Mouse (Mus musculus) heart, adult 9 months (tissue): ENCODE measurements around the gene Kndc1.

Source experiments
- DNase-seq, 2 experiments: peaks; one replicate each; pipeline ENCODE4 v3.0.0; 2022; ENCODE audit warnings: low spot score in 2 of 2

Gene Kndc1

DNA sequence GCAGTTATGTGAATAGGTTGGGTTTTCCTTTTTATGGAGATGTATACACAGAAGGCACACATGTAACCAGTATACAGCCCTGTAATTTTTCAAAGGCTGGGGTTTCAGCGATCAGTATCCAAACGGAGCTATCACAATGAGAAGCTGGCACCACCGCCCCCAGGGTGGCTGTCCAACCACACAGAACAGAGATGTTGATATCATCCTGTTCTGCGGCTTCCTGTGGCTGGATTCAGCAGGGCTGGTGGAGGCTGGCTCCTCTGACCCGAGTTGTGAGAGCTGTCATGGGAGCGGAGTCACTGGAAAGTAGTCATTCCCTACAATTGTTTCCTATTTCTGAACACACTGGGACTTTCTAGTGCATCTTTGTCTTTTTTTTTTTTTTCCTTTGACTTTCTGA, 10.8 kb downstream of the Kndc1 start:
- no peak for DNase-seq

DNA sequence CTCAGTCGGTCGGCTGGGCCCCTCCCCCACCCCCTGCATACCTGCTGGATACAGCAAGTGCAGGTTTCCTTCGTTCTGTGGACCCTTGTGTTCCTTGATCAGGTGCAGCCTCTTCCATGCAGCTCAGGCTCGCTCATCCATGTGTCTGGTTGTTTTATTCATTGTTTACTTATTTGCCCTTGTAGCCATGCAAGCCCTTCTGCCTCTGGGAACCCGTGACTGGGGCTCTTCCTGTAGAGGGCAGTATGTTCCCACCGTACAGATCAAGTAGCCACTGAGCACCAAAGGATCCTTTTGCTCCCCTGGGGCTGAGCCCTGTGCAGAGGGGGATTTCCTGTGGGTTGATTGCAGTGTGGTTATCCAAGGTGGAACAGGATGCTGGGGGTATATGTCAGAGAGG, 11.2 kb downstream of the Kndc1 start:
- no peak for DNase-seq

DNA sequence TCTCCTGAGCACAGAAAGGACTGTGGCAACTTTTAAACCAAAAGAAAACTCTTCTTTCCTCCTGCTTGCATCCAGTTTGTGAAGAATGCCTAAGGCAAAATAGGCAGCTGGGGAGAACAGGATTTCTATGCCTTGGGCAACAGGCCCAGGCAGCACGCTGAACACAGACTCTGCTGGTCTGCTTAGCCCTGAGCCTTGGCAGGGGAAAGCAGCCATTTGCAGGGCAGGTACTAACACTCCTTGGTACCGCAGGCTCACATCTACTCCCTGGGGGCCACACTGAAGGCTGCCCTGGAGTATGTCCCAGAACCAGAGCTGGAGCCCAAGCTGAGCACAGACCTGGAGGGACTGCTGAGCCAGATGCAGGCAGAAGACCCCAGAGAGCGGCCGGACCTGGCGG, 13.7 kb downstream of the Kndc1 start:
- DNase-seq, result no peak

DNA sequence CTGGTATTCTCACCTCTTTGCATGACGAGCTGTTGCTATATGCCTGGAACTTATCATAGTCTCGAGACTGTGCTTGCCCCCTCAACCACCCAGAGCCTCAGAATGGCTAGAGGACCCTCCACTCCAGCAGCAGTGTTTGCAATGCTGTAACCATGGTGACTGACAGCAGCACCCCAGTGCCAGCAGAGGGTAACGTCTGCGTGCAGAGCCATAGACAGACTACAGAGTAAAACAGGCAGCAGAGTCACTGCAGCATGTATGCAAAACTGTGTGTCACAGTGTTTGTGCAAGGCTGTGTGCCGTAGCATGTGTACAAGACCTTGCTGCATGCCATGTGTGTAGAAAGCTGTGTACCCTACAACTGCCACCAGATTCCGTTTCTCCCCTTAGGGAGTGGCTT, 15.0 kb downstream of the Kndc1 start:
- no peak for DNase-seq

DNA sequence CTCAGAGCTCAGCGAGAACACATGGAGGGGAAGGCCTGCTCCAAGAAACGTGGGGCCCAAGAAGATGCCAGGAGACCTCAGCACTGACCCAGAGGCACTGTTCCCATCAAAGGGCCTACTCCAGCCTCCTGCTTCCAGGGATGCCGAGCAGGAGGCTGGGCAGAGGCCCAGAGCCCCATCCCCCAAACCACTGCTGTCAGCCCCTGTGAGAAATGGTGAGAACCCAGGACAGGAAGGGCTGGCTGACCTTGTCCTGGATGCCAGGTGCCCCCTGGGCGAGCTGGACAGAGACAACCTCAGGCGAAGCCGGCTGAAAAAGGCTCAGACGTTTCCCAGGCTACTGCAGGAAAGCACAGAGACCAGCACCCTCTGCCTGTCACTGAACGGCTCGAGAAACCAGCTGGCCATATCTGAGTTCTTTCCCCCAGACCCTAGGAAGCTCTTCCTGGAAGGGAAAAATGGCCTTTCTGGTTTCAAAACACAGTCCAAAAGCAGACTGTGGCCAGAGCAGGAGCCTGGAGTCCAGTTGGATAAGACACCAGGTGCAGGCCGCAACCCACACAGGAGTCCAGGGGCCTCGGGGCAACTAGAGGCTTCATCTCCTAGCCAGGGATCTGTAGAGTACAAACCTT, 15.8 kb downstream of the Kndc1 start:
- no peak for DNase-seq

DNA sequence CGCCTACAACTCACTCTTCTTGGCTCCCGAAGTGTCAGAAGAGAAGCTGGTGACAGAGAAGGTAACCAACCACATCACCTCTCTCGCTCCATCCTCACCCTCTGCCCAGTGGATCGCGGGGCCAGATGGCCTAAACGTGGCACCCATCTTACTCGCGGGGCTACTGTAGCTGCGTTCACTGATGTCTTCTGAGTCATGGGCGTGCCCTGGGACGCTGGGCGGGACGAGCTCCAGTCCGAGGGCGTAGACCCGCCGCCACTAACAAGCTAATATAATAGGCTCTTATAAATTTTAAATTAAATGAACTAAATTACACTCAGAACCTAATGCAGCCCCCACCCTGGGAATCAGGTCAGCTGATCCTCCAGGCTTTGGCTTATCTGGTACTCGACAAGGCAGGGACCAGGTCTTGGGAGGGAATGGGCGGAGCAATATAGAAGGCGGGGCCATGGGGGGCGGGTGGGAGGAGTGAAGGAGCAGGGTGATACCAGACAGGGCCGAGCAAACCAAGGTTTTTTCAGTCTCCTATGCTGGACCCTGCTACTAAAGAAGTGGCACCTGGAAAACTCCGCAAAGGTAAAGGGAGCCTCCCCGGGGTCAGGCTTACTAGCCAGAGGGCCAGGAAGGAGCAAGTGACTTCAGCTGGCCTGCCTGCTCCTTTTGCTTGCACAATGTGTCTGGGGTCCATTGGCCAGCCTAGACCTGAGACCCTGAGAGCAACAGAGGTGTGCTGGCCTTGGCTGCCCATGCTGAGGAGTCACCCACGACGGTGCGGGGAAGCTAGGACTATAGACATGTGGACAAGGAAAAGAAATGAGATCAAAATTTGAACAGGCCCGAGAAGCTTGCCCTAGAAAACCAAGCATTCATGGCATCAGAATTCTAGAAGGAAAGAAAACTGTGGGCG, 19.9 kb downstream of the Kndc1 start:
- no peak for DNase-seq

DNA sequence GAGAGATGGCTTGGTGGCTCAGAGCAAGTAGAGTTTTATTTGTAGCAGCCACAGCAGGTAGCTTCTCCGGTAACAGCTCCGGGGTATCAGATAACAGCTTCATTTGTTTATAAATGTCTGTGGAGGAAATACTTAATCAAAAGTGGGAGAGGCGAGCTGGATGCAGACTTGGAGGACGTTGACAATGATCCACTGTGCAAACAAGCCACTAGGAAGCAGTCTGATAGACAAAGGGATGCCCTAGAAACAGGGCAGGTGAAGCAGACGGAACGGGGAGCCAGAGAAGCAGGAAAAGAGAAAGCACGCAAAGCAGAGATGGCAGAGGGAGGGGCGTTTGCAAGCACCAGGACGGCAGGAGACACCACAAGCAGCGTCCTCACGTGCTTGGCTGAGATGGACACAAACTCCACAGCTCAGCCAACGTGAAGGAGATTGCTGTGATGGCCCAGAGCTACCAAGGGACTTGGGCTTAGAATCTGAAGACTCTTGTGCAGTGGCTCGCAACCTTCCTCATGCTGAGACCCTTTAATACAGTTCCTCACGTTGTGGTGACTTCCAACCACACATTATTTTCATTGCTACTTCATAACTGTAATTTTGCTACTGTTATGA, 21.3 kb downstream of the Kndc1 start:
- no peak for DNase-seq

DNA sequence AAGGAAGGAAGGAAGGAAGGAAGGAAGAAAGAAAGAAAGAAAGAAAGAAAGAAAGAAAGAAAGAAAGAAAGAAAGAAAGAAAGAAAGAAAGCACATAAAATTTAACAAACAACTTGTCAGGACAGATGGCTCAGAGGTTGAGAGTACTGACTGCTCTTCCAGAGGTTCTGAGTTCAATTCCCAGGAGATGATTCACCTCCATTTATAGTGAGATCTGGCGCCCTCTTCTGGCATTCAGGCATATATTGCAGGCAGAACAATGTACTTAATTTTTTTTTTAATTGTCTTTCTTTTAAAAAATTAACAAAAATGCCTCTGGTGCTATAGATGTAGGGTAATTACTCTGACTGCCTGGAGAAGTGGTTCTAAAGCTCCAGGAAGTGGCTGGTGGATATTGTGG, 21.8 kb downstream of the Kndc1 start:
- DNase-seq, result no peak

DNA sequence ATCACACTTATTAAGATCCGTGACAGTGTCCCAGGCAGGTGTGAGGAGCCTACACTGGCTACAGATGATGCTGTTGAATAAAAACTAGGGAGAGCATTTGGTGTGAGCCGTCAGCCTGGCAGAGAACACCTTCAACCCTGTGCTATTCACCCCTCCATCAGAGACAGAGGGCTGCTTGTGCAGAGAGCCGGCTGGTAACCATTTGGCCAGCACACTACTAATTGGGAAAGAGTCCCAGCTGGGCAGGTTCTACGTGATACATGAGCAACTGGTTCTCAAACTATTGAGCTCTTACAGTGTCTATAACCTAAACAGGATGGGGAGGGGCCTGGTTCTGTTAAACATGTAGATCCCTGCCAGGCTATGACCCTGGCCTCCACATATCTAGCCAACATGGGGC, 23.8 kb downstream of the Kndc1 start:
- no peak for DNase-seq

DNA sequence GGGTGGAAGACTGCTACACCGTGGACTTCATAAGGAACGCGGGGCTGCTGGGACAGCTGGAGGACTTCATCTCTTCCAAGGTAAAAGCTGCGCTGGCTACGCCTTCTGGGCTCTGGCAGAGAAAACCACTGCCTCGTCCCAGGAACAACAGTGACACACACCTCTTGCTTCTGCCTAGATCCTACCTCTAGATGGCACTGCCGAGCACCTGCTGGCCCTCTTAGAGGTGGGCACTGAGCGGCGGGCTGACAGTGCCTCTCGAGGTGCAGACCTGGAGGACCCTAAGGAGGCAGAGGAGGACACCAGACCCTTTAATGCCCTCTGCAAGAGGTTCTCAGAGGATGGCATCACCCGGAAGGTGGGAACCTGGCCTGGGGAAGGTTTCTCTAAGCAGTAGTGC, 36.2 kb downstream of the Kndc1 start:
- no peak for DNase-seq

DNA sequence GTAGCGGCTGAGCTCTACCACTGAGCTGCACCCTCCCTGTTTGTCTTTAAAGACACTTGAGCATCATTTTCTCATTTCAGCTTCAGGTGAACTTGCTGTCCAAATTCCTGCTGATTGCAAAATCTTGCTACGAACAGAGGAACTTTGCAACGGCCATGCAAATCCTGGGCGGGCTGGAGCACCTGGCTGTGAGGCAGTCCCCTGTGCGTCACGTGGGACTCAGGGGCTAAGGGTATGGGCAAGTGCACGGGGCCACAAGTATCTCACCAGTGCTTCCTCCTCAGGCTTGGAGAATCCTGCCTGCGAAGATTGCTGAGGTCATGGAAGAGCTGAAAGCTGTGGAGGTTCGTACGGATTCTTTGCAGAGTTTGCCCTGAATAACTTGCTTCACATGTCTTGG, 42.2 kb downstream of the Kndc1 start:
- no peak for DNase-seq

DNA sequence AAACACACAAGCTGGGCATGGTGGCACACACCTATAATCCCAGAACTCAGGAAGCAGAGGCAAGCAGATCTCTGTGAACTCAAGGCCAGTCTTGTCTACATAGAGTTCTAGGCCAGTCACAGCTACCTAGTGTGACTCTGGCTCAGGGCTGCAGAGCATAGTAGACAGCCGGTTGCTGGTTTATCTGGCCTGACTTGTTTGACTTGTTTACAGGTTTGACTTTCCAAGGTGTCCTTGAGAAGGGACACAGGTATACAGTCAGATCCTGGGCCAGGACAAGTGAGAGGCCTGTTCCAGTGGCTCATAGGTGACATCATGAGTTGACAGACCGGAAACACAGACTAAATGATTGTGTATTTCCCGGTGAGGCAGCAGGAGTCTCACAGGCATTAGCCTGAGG, 42.6 kb downstream of the Kndc1 start:
- no peak for DNase-seq

DNA sequence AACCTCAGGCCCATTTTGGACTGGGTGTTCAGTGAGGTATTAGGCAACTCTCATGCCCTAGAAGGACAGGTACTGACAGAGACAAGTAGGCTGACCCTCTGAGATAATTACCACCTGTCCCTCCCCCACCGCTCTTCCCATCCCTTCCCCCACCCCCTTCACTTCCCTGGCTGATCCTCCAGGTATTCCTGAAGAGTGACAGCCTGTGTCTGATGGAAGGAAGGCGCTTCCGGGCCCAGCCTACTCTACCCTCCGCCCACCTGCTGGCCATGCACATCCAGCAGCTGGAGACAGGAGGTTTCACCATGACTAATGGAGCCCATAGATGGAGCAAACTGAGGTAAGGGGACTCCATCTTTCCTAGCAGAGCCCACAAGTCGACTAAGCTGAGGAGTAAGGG, 43.3 kb downstream of the Kndc1 start:
- DNase-seq, result no peak

DNA sequence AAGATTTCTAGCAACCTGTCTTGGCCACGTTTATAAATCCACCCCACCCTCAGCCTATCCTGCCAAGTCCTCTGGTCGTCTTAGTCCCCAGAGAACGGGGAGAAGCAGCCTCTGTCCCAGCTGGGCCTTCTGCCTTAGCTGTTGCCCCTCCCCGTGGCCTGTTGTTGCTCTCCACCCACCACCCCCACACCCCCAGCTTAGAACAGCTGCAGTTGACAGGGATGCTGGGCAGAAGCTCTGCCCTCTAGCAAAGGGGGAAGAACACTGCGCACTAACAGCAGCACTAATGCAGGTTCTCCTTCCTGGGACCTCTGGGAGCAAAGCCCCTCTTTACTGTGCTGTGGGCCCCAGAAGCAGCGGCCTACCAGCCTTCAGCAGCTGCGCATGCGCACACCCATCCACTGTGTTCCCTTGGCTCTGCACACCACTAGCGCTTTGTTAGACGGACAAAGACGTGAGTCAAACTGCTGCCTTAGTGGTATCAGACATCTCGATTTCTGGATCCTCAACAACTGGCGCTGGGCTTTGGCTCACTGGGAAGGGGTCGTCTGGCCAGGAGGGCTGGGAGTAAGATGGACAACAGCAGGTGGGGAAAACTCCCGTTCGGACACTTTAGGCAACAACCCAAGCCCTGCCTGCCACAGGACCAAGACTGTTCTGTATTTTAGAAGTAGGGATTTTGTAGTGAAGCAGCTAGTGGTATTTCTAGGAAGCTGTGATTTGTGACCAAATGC, 46.1 kb downstream of the Kndc1 start:
- DNase-seq, result no peak

DNA sequence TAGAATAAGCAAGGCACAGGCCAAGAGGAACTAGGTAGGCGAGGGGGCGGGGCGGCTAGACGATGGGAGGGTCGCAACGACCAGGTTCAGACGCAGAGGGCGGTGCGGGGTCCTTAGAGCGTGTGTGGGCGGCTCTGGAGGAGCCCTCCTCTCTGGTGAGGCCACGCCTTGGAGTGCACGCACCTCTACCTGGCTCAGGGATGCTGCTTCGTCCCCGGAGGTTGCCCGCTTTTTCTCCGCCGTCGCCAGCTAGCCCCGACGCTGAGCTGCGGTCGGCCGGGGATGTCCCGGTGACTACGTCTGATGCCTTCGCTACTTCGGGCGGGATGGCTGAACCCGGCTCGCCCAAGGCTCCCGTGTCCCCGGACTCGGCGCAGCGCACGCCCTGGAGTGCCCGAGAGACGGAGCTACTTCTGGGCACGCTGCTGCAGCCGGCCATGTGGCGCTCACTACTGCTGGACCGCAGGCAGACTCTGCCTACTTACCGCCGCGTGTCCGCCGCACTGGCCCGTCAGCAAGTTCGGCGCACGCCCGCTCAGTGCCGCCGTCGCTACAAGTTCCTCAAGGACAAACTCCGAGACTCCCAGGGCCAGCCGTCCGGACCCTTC, 49.3 kb downstream of the Kndc1 start, which contains the start of gene Utf1:
Gene Utf1 (plus strand): TSS at position 116 of the 608 bp plus-strand sequence.
- DNase-seq, result peak in 1 of 2 experiments; percentile 8

DNA sequence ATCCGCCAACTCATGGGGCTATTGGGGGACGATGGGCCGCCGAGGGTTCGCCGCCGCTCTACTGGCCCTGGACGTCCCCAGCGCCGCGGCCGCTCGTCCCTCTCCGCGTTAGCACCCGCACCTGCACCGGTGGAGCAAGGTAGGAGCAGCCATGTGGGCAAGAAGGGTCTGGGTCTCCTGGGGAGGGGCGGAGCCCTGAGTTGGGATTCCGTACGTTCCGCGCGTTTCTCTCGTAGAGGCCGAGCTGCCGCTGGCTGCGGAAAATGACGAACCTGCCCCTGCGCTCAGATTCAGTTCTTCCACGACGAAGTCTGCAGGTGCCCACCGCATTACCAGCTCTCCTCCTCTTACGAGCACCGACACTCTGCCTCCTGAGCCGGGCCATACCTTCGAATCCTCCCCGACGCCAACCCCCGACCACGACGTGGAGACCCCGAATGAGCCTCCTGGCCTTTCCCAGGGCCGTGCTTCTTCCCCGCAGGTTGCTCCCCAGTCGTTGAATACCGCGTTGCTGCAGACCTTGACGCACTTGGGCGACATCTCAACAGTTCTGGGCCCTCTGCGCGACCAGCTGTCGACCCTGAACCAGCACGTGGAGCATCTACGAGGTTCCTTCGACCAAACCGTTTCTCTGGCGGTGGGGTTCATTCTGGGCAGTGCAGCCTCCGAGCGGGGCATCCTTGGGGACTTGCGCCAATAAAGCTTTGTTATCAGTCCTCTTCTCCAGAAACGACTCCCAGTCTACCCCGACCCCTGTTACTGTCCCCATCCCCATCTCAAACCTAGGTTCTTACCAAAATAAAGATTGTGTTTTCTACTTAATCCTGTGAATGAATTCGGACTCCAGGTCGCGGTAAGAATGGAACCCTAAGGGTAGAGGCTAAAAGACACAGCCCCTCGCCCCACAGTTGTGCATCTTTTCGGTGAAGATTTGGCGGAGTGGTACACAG, 50.1 kb downstream of the Kndc1 start:
- DNase-seq, result no peak

DNA sequence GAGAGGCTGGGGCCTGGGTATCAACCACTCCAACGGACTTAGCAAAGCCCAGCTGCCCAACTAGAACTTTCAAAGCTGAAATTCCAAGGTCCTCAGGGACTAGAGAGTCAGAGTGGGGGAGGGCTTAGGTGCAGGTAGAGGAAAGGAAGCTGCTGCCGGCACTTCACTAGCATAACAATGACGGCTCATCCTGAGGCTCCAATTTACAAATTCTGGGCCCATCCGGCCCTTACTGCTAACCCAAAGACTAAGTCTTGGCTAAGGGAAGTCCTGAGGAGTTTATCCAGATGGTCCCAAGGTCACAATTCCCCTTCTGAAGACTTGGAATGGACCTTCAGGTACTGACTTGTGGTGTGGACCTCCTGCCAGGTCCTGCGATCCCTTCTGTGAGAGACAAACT, 51.0 kb downstream of the Kndc1 start:
- no peak for DNase-seq

DNA sequence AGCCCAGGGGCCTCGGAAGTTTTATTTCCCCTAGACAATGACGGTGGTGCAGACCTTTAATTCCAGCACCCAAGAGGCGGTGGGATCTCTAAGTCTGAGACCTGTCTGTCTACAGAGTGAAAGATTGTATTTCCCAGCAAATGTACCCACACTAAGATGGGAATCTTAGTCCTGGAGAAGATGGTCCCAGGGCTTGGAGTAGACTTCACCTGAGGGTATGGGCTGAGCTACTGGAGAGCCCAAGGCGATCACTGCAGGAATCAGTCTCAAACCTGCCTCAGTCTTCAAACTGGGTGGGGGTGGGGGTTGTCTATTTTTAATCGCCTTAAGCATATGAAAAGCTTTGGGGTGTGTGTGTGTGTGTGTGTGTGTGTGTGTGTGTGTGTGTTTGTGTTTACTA, 51.5 kb downstream of the Kndc1 start:
- no peak for DNase-seq

DNA sequence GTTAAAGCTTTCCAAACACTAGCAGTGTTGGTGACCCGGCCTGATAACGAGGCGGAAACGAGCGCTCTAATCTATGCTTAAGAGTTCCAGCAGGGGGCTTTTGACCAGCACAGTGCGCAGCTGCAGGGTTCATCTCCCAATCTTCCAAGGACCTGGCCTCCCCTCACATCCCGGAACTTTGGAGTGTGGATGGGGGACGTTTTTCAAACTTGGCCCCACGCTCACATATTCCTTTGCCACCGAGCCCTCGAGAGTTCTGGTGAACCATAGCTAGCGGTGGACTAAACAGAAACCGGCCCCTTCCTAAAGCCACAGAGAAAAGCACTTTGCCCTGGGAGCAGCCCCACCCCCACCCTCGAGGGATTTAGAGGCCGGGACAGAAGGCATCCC, 55.4 kb downstream of the Kndc1 start:
- DNase-seq, result peak; percentile 50 to 61

DNA sequence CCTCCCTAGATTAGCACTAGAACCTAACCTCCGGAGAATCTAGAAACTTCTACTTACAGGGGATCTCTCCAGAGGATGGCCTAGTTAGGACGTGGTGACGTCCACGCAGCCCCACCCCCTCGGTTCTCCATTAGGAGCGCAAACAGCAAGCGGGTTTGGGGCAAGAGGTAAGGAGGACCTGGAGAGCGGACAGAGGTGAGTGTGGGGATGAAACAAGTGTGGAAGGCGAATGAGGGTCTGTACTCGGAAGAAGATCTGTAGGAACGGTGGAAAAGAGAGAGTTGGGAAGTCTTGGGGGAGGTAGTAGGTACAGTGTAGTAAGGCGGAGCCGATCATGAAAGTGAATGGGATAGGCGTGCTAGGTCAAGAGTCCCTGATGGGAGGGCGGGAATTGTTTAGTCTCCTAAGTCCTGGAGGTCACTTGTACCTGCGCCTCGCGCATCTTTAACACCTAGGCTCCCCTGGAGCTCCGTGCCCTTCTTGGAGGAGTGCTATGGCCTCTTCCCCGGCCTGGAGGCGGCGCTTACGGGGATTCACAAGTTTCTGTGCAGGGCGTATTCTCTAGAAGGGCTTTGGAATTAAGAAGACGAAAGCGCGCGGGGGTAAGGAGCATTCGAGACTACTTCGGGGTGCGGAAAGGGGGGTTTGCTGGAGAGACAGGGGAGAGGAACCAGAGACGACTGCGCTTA, 55.9 kb downstream of the Kndc1 start:
- DNase-seq, result peak; percentile 49 to 58
